Mouse (Mus musculus): ENCODE measurements around the gene Tcfl5. TPM values are rescaled to one million over a fixed set of nuclear protein-coding genes. Genes with fewer than 3 reads are reported as not detected.

Tcfl5 gene
- polyA plus RNA-seq, 1 experiment from 2014 or later, result 0.05 TPM

GRCm38 (mm10) chr2:180597490-180597889 is 45.0 kb downstream of the Tcfl5 start, which contains the start of gene Col9a3:
Gene Col9a3, plus strand, starts transcription at chr2:180597790.
- Histone ChIP-seq H3K4me1 (replicated peaks) (peaks cover 19% of the 10 kb centered on the region), H3K36me3 (peaks cover 31% of the 10 kb centered on the region), H3K27me3 (peaks cover 48% of the 10 kb centered on the region), H3K4me2 (peak within 1 kb of the TSS; percentile 66), H3K9ac (peak within 1 kb of the TSS; percentile 44), H3K27ac (no peak within 1 kb of the TSS), H3K4me3 (peak within 1 kb of the TSS; percentile 39), H3K9me3 (replicated peaks) (no peaks in the 10 kb centered on the region)
- 41% methylated on average over 4 of the region's 4 CpGs for WGBS
- ATAC-seq (replicated peaks; ENCODE audit: insufficient number of reproducible peaks, insufficient read depth, low FRiP score, low read depth), result no peak

DNA sequence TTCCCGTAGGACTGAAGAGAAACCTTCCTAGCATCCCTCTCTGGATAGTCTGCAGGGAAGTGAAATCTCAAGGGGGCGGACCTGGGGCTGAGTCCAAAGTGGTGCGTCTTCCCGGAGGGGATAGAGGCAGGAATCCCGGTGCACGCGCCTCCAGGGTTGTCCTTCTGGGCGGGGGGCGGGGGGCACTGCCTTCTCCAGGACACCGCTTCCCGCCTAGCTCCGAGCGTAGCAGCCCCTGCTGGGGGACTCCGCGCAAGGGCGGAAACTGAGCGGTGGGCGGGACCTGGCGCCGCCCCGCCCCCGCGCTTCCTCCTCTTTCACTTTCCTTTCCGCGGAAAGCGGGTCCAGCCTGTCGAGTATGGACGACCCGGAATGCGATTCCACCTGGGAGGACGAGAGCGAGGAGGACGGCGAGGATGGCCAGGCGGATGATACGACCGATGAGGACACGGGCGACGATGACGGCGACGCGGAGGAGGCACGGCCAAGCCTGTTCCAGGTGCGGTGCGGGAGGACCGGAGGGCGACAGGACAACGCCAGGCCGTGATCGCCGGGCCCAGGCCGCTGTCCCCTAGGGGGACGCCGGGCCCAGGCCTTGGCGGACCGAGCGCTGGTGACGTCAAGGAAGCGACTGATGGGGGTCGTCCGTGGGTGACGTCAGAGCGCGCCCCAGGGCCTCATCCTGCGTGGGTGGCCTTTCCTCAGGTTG is 53.2 kb downstream of the Tcfl5 start, which contains the start of gene Ogfr:
Ogfr (plus strand) TSS at position 123 of the 709 bp plus-strand sequence.
- peaks cover 54% of the 10 kb centered on the region for H3K36me3 ChIP-seq
- peak within 1 kb of the TSS; percentile 98 for H3K9ac ChIP-seq
- H3K27ac ChIP-seq, result peak within 1 kb of the TSS; percentile 93
- no peaks in the 10 kb centered on the region for H3K27me3 ChIP-seq
- H3K4me2 ChIP-seq, result peak within 1 kb of the TSS; percentile 85
- H3K4me3 ChIP-seq, result peak within 1 kb of the TSS; percentile 99
- peak; percentile 90 for ATAC-seq (replicated peaks; ENCODE audit: insufficient number of reproducible peaks, insufficient read depth, low FRiP score, low read depth)
- WGBS, result under 1% methylated on average over 63 of the region's 67 CpGs
- no peaks in the 10 kb centered on the region for H3K9me3 ChIP-seq (replicated peaks)
- peaks cover 13% of the 10 kb centered on the region for H3K4me1 ChIP-seq (replicated peaks)

GRCm38 (mm10) chr2:180588736-180589122 is 53.8 kb downstream of the Tcfl5 start:
- peak overlapping the region; percentile 93 for H3K27ac ChIP-seq
- H3K4me2 ChIP-seq, result peak overlapping the region; percentile 85
- peak; percentile 8; the same call in 1 of the 2 replicates for ATAC-seq (replicated peaks; ENCODE audit: insufficient number of reproducible peaks, insufficient read depth, low FRiP score, low read depth)
- H3K9me3 ChIP-seq (replicated peaks), result no peaks in the 10 kb centered on the region
- WGBS, result 45% methylated on average over 6 of the region's 6 CpGs
- H3K9ac ChIP-seq, result peak overlapping the region; percentile 98
- H3K36me3 ChIP-seq, result peaks cover 49% of the 10 kb centered on the region
- H3K4me3 ChIP-seq, result peak overlapping the region; percentile 99
- no peaks in the 10 kb centered on the region for H3K27me3 ChIP-seq
- H3K4me1 ChIP-seq (replicated peaks), result peaks cover 17% of the 10 kb centered on the region

DNA sequence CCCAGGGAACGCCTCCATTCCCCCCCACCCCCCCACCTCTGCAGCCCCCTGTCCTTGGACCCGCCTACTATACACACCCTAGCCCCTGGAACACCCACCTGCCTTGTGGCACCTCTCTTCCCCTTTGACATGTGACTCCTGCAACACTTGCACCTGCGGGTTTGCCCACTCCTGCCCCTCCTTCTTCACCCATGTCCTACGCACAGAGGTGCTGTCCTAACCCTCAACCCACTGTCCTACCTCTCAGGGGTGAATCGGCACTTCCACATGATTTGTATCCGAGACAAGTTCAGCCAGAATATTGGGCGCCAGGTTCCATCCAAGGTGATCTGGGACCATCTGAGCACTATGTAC is 59.4 kb downstream of the Tcfl5 start:
- Histone ChIP-seq H3K9ac (peak overlapping the region; percentile 90), H3K27ac (no peak overlapping the region), H3K9me3 (replicated peaks) (no peaks in the 10 kb centered on the region), H3K4me3 (peak overlapping the region; percentile 80), H3K36me3 (peaks cover 21% of the 10 kb centered on the region), H3K27me3 (peaks cover 8% of the 10 kb centered on the region; the same call in 1 of the 2 replicates), H3K4me1 (replicated peaks) (peaks cover 18% of the 10 kb centered on the region), H3K4me2 (peak overlapping the region; percentile 81)
- WGBS, result 24% methylated on average over 7 of the region's 7 CpGs
- ATAC-seq (replicated peaks; ENCODE audit: insufficient number of reproducible peaks, insufficient read depth, low FRiP score, low read depth), result no peak; the same call in 1 of the 2 replicates

GRCm38 (mm10) chr2:180582481-180583153 is 59.9 kb downstream of the Tcfl5 start:
- H3K4me1 ChIP-seq (replicated peaks), result peaks cover 18% of the 10 kb centered on the region
- peak; percentile 77 for ATAC-seq (replicated peaks; ENCODE audit: insufficient number of reproducible peaks, insufficient read depth, low FRiP score, low read depth)
- H3K4me3 ChIP-seq, result peak overlapping the region; percentile 80
- no peaks in the 10 kb centered on the region for H3K9me3 ChIP-seq (replicated peaks)
- under 1% methylated on average over 55 of the region's 57 CpGs for WGBS
- peak overlapping the region; percentile 75 for H3K27ac ChIP-seq
- H3K4me2 ChIP-seq, result peak overlapping the region; percentile 81
- peaks cover 21% of the 10 kb centered on the region for H3K36me3 ChIP-seq
- peaks cover 8% of the 10 kb centered on the region; the same call in 1 of the 2 replicates for H3K27me3 ChIP-seq
- peak overlapping the region; percentile 90 for H3K9ac ChIP-seq

GRCm38 (mm10) chr2:180581002-180581401 is 61.5 kb downstream of the Tcfl5 start, which contains the start of gene Mrgbp:
Gene Mrgbp, plus strand, starts transcription at chr2:180581304.
- no peak within 1 kb of the TSS for H3K27ac ChIP-seq

DNA sequence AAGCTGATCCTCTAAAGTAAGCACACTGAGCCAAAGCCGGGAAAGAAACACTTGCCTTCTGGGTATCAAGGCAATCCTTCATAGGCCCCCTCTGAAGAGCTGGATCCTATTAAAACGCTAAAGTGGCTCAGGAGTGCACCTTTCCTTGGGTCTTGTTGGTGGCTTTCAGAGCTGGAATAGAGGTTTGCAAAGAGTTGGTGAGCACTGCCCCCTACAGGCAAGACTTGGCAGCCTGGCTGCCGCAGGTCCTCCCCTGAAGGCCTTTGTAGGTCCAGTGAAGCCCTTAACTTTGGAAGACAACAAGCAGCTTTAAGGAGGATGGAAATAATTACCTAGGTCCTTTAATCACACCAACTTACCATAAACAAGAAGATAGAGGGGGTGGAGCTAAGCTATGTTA is 63.8 kb downstream of the Tcfl5 start:
- Histone ChIP-seq H3K9me3 (replicated peaks) (no peaks in the 10 kb centered on the region), H3K4me2 (no peak overlapping the region), H3K4me1 (replicated peaks) (peaks cover 10% of the 10 kb centered on the region), H3K27me3 (peaks cover 8% of the 10 kb centered on the region; the same call in 1 of the 2 replicates), H3K9ac (no peak overlapping the region), H3K36me3 (no peaks in the 10 kb centered on the region), H3K4me3 (no peak overlapping the region), H3K27ac (no peak overlapping the region)
- 5% methylated on average over 3 of the region's 3 CpGs for WGBS
- no peak for ATAC-seq (replicated peaks; ENCODE audit: insufficient number of reproducible peaks, insufficient read depth, low FRiP score, low read depth)

More at GRCm38 (mm10) chr2:180581002-180581401, 61.5 kb downstream of the Tcfl5 start, which contains the start of gene Mrgbp:
- Histone ChIP-seq H3K4me3 (no peak within 1 kb of the TSS), H3K4me1 (replicated peaks) (peaks cover 18% of the 10 kb centered on the region), H3K36me3 (peaks cover 14% of the 10 kb centered on the region), H3K9ac (no peak within 1 kb of the TSS), H3K9me3 (replicated peaks) (no peaks in the 10 kb centered on the region), H3K27me3 (peaks cover 8% of the 10 kb centered on the region; the same call in 1 of the 2 replicates), H3K4me2 (no peak within 1 kb of the TSS)
- 66% methylated on average over 3 of the region's 3 CpGs for WGBS
- no peak for ATAC-seq (replicated peaks; ENCODE audit: insufficient number of reproducible peaks, insufficient read depth, low FRiP score, low read depth)

- Histone ChIP-seq H3K4me1 (replicated peaks) (no peaks in the 10 kb centered on the region; the same call in 1 of the 2 replicates), H3K36me3 (no peaks in the 10 kb centered on the region), H3K4me3 (no peak overlapping the region), H3K27ac (no peak overlapping the region), H3K4me2 (no peak overlapping the region), H3K27me3 (peaks cover 8% of the 10 kb centered on the region; the same call in 1 of the 2 replicates), H3K9ac (no peak overlapping the region), H3K9me3 (replicated peaks) (no peaks in the 10 kb centered on the region)
- no peak for ATAC-seq (replicated peaks; ENCODE audit: insufficient number of reproducible peaks, insufficient read depth, low FRiP score, low read depth)
- 43% methylated on average over 4 of the region's 4 CpGs for whole genome bisulfite sequencing
Observed at GRCm38 (mm10) chr2:180576482-180576881, 66.0 kb downstream of the Tcfl5 start.

Other genes starting within 250 kb of the Tcfl5 start
- 0.26 and 1.6 TPM in 2 replicates for gene Slco4a1, start 186.5 kb downstream of the Tcfl5 start, polyA plus RNA-seq (2015; fragmentation: Nextera tagmentation; extraction: Ambion mirVana)
- gene Ntsr1, start 142.7 kb downstream of the Tcfl5 start, polyA plus RNA-seq (2015; fragmentation: Nextera tagmentation; extraction: Ambion mirVana), result 1.2 and 1.8 TPM in 2 replicates
- gene Mrgbp, start 61.4 kb downstream of the Tcfl5 start, polyA plus RNA-seq (2015; fragmentation: Nextera tagmentation; extraction: Ambion mirVana), result 22.3 and 24.3 TPM in 2 replicates
- gene Ogfr, start 53.5 kb downstream of the Tcfl5 start, polyA plus RNA-seq (2015; fragmentation: Nextera tagmentation; extraction: Ambion mirVana), result 42.6 and 51.1 TPM in 2 replicates
- gene Col9a3, start 44.9 kb downstream of the Tcfl5 start, polyA plus RNA-seq (2015; fragmentation: Nextera tagmentation; extraction: Ambion mirVana), result 12.7 and 30.0 TPM in 2 replicates
- 14.0 and 19.0 TPM in 2 replicates for gene Dido1, start 67.3 kb upstream of the Tcfl5 start, polyA plus RNA-seq (2015; fragmentation: Nextera tagmentation; extraction: Ambion mirVana)
- 45.3 and 47.4 TPM in 2 replicates for gene Gid8, start 67.4 kb upstream of the Tcfl5 start, polyA plus RNA-seq (2015; fragmentation: Nextera tagmentation; extraction: Ambion mirVana)
- gene Slc17a9, start 82.6 kb upstream of the Tcfl5 start, polyA plus RNA-seq (2015; fragmentation: Nextera tagmentation; extraction: Ambion mirVana), result 0.48 and 1.7 TPM in 2 replicates
- gene Bhlhe23, start 134.2 kb upstream of the Tcfl5 start, polyA plus RNA-seq (2015; fragmentation: Nextera tagmentation; extraction: Ambion mirVana), result not detected in 2 replicates